Mouse (Mus musculus): Measurements from ENCODE around the gene Ppp2r5d. TPM values are rescaled to one million over a fixed set of nuclear protein-coding genes. Genes with fewer than 3 reads are reported as not detected.

Ppp2r5d gene
- polyA plus RNA-seq, 1 experiment from 2014 or later, result 72.8 TPM

GRCm38 (mm10) chr17:46735287-46735686 is 30.4 kb upstream of the Ppp2r5d start:
- H3K36me3 ChIP-seq, result no peaks in the 10 kb centered on the region; the same call in 1 of the 2 replicates
- H3K9ac ChIP-seq, result no peak overlapping the region
- H3K4me2 ChIP-seq, result no peak overlapping the region
- no peak overlapping the region for H3K27ac ChIP-seq
- H3K27me3 ChIP-seq (replicated peaks), result no peaks in the 10 kb centered on the region
- WGBS, result 86% methylated on average over 7 of the region's 7 CpGs
- no peaks in the 10 kb centered on the region for H3K4me1 ChIP-seq
- H3K4me3 ChIP-seq (replicated peaks), result no peak overlapping the region
- ATAC-seq (ENCODE audit: insufficient read depth, low FRiP score, low read depth), result peak; percentile 67; the same call in 1 of the 2 replicates
- no peaks in the 10 kb centered on the region for H3K9me3 ChIP-seq

DNA sequence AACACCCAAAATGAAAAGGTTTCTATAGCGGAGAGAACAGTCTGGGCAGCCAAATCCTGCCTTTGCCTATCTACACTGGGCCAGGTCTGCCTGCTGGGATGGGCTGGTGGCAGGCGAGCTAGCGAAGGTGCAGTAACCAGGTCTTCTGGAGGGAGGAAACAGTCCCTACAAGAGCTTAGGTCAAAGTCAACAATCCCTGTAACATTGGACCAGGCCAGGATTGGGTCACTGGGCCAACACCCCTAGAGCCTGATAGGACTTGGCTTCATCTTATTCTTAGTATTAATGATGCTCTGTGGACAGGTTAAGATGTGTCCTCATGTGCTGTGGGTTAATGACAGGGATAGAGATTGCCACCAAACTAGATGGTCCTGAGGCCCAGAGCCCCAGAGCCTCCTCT is 29.1 kb upstream of the Ppp2r5d start:
- 91% methylated on average over 3 of the region's 3 CpGs for WGBS
- no peaks in the 10 kb centered on the region for H3K9me3 ChIP-seq
- no peak overlapping the region for H3K4me3 ChIP-seq (replicated peaks)
- no peak overlapping the region for H3K4me2 ChIP-seq
- no peak overlapping the region for H3K27ac ChIP-seq
- no peaks in the 10 kb centered on the region; the same call in 1 of the 2 replicates for H3K36me3 ChIP-seq
- H3K4me1 ChIP-seq, result 0 out of 2 replicates have a peak, but pooled peaks cover 4% of the 10 kb centered on the region
- no peak for ATAC-seq (ENCODE audit: insufficient read depth, low FRiP score, low read depth)
- no peak overlapping the region for H3K9ac ChIP-seq
- no peaks in the 10 kb centered on the region for H3K27me3 ChIP-seq (replicated peaks)

DNA sequence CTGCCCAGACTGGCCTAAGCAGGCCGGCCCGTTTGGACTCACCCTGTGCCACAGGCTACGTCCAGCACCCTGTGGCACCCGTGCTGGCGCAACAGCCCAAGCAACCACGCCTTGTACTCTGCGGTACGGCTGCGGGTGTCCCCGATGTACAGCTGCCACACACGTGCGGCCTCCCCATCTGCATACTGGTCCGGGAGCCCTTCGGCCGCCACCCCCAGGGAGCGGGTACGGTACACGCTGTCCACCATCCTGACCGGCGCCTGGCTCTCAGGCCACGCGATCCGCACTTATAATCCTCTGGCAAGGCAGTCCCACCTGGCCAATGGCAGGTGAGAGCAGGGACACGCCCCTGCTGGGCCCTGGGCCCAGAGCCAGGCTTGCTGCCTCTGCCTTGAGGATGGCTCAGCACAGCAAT is 24.0 kb upstream of the Ppp2r5d start, which contains the start of gene Gnmt:
TSS of gene Gnmt (minus strand) at position 265 of the 415 bp plus-strand sequence.
- Histone ChIP-seq H3K27ac (no peak within 1 kb of the TSS), H3K9me3 (no peaks in the 10 kb centered on the region), H3K36me3 (no peaks in the 10 kb centered on the region; the same call in 1 of the 2 replicates), H3K27me3 (replicated peaks) (no peaks in the 10 kb centered on the region), H3K4me2 (peak within 1 kb of the TSS; percentile 57), H3K9ac (no peak within 1 kb of the TSS), H3K4me1 (0 out of 2 replicates have a peak, but pooled peaks cover 4% of the 10 kb centered on the region), H3K4me3 (replicated peaks) (peak within 1 kb of the TSS; percentile 33)
- ATAC-seq (ENCODE audit: insufficient read depth, low FRiP score, low read depth), result peak; percentile 65; the same call in 1 of the 2 replicates
- WGBS, result 15% methylated on average over 24 of the region's 24 CpGs

- H3K4me2 ChIP-seq, result peak overlapping the region; percentile 57
- peak overlapping the region; percentile 33 for H3K4me3 ChIP-seq (replicated peaks)
- H3K27me3 ChIP-seq (replicated peaks), result no peaks in the 10 kb centered on the region
- ATAC-seq (ENCODE audit: insufficient read depth, low FRiP score, low read depth), result 0 out of 2 replicates have a peak, but pooled peaks have one; percentile 2
- H3K9me3 ChIP-seq, result no peaks in the 10 kb centered on the region
- no peak overlapping the region for H3K9ac ChIP-seq
- H3K36me3 ChIP-seq, result no peaks in the 10 kb centered on the region; the same call in 1 of the 2 replicates
- H3K4me1 ChIP-seq, result 0 out of 2 replicates have a peak, but pooled peaks cover 4% of the 10 kb centered on the region
- WGBS, result 39% methylated on average over 11 of the region's 11 CpGs
- H3K27ac ChIP-seq, result no peak overlapping the region
Observed at GRCm38 (mm10) chr17:46728496-46728895, 23.6 kb upstream of the Ppp2r5d start.

DNA sequence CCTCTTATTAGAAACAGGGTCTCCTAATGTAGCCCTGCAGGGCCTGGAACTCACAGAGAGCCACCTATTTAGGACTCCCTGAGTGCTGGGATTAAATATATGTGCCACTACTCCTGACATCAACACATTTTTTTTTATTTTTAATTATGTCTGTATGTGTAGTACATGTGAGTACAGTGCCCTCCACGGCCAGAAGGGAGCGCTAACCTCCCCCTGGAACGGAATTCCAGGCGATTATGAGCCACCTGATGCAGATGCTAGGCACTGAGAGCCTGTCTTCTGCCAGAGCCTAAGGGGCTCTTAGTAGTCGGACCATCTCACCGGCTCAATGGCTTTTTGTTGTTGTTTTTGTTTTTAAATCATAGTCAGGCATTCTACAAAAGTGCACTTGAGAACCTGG is 23.1 kb upstream of the Ppp2r5d start:
- 39% methylated on average over 6 of the region's 6 CpGs for WGBS
- Histone ChIP-seq H3K4me3 (replicated peaks) (no peak overlapping the region), H3K27me3 (replicated peaks) (no peaks in the 10 kb centered on the region), H3K9ac (no peak overlapping the region), H3K9me3 (no peaks in the 10 kb centered on the region), H3K27ac (no peak overlapping the region), H3K36me3 (no peaks in the 10 kb centered on the region; the same call in 1 of the 2 replicates), H3K4me1 (0 out of 2 replicates have a peak, but pooled peaks cover 4% of the 10 kb centered on the region), H3K4me2 (no peak overlapping the region)
- ATAC-seq (ENCODE audit: insufficient read depth, low FRiP score, low read depth), result no peak

GRCm38 (mm10) chr17:46727271-46727670 is 22.4 kb upstream of the Ppp2r5d start:
- ATAC-seq (ENCODE audit: insufficient read depth, low FRiP score, low read depth), result no peak
- Histone ChIP-seq H3K27ac (no peak overlapping the region), H3K4me3 (replicated peaks) (no peak overlapping the region), H3K36me3 (peaks cover 2% of the 10 kb centered on the region; the same call in 1 of the 2 replicates), H3K9ac (no peak overlapping the region), H3K4me2 (no peak overlapping the region), H3K27me3 (replicated peaks) (no peaks in the 10 kb centered on the region), H3K4me1 (0 out of 2 replicates have a peak, but pooled peaks cover 4% of the 10 kb centered on the region), H3K9me3 (no peaks in the 10 kb centered on the region)
- WGBS, result 91% methylated on average over 11 of the region's 11 CpGs

DNA sequence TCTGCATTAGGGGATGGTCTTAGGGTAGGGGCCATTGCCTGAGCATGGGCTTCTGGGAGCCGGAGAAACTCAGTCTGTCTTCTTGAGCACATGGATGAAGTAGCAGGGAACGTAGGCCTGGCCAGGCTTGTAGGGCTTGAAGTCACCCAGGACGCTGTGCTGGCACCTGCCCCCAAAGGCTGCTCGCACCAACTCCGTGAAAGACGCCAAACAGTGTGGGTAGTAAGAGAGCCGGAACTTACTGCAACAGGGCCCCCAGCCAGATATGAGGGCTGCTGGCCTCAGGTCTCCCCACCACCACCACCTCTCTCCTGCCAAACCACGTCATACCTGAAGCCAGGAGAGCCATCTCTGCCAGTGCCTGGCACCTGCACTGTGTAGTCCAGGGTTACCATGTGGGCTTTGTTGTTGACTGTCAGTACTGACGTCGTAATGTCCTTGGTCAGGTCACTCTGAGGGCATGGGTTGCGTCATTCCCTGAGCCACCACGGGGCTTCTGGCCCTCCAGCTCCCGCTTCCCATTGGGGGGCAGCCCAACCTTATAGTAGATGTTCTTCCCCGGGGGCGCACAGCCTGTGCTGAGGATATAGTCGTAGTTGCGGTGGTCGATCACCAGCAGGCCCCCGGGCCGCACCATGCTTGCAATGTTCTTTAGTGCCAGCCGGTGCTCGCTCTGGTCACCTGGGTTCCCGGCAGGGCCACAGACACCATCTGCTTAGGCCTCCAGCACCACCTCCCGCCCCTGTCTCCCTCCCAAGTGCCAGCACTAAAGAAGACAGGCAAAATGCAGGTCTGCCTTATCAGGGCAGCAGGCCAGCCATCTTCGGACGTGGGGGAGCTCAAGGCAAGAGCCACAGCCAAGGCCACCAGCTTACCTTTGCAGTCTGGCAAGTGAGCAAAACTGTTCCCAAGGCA is 21.1 kb upstream of the Ppp2r5d start:
- ATAC-seq (ENCODE audit: insufficient read depth, low FRiP score, low read depth), result no peak
- Histone ChIP-seq H3K27ac (no peak overlapping the region), H3K27me3 (replicated peaks) (no peaks in the 10 kb centered on the region), H3K4me3 (replicated peaks) (no peak overlapping the region), H3K4me2 (no peak overlapping the region), H3K9me3 (no peaks in the 10 kb centered on the region), H3K36me3 (peaks cover 7% of the 10 kb centered on the region; the same call in 1 of the 2 replicates), H3K9ac (no peak overlapping the region), H3K4me1 (0 out of 2 replicates have a peak, but pooled peaks cover 4% of the 10 kb centered on the region)
- WGBS, result 90% methylated on average over 26 of the region's 26 CpGs

DNA sequence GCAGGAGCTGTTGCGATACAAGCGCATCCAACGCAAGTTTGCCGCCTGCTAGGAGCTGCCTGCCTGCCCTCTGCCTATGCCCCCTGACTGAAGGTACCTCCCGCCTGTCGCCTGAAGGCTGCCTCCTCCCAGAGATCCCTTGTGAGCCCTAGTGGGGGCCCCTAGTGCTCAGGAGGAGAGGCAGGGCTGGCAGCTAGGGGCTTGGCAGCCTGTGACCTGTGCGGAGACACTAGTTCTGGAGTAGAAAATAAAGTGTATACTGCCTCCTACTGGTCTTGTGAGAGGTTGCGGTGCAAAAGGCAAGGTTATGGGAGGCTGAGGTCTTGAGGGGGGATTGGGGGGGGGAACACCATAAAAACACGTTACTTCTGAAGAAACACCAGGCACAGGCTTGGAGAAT is 20.4 kb upstream of the Ppp2r5d start:
- Histone ChIP-seq H3K9ac (no peak overlapping the region), H3K4me2 (no peak overlapping the region), H3K4me3 (replicated peaks) (no peak overlapping the region), H3K27me3 (replicated peaks) (no peaks in the 10 kb centered on the region), H3K36me3 (peaks cover 11% of the 10 kb centered on the region; the same call in 1 of the 2 replicates), H3K9me3 (no peaks in the 10 kb centered on the region), H3K27ac (no peak overlapping the region), H3K4me1 (0 out of 2 replicates have a peak, but pooled peaks cover 4% of the 10 kb centered on the region)
- no peak for ATAC-seq (ENCODE audit: insufficient read depth, low FRiP score, low read depth)
- 61% methylated on average over 9 of the region's 9 CpGs for WGBS

GRCm38 (mm10) chr17:46724477-46725084 is 19.7 kb upstream of the Ppp2r5d start:
- Histone ChIP-seq H3K9ac (no peak overlapping the region), H3K27ac (no peak overlapping the region), H3K27me3 (replicated peaks) (no peaks in the 10 kb centered on the region), H3K36me3 (peaks cover 13% of the 10 kb centered on the region; the same call in 1 of the 2 replicates), H3K4me2 (no peak overlapping the region), H3K9me3 (no peaks in the 10 kb centered on the region), H3K4me3 (replicated peaks) (no peak overlapping the region), H3K4me1 (0 out of 2 replicates have a peak, but pooled peaks cover 4% of the 10 kb centered on the region)
- no peak for ATAC-seq (ENCODE audit: insufficient read depth, low FRiP score, low read depth)
- WGBS, result 77% methylated on average over 19 of the region's 20 CpGs

DNA sequence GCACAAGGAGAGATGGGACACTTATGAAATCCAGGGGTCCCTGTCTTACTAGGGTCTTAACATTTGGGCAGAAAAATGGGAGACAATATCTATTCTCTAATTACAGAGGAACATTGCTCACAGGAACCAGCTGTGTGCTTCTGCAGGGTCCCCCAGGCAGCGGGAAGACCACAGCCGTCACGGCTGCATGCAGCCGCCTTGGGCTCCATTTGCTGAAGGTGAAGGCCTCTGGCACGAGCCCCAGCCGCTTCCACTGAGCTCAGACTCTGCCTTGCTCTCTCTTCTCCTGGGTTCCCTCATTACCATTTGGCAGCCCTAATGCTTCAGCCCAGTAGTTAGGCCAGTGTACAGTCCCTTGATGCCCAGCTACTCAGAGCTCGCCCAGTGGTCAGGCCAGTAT is 16.2 kb upstream of the Ppp2r5d start:
- Histone ChIP-seq H3K27me3 (replicated peaks) (no peaks in the 10 kb centered on the region), H3K36me3 (peaks cover 18% of the 10 kb centered on the region; the same call in 1 of the 2 replicates), H3K9me3 (no peaks in the 10 kb centered on the region), H3K4me1 (no peaks in the 10 kb centered on the region), H3K27ac (no peak overlapping the region), H3K4me3 (replicated peaks) (no peak overlapping the region), H3K9ac (no peak overlapping the region), H3K4me2 (no peak overlapping the region)
- WGBS, result 90% methylated on average over 7 of the region's 7 CpGs
- no peak for ATAC-seq (ENCODE audit: insufficient read depth, low FRiP score, low read depth)

GRCm38 (mm10) chr17:46714756-46715481 is 10.0 kb upstream of the Ppp2r5d start:
- Histone ChIP-seq H3K9me3 (no peaks in the 10 kb centered on the region), H3K4me1 (peaks cover 13% of the 10 kb centered on the region), H3K4me2 (no peak overlapping the region), H3K9ac (no peak overlapping the region), H3K27ac (no peak overlapping the region), H3K27me3 (replicated peaks) (no peaks in the 10 kb centered on the region), H3K36me3 (peaks cover 14% of the 10 kb centered on the region), H3K4me3 (replicated peaks) (no peak overlapping the region)
- WGBS, result 94% methylated on average over 11 of the region's 11 CpGs
- ATAC-seq (ENCODE audit: insufficient read depth, low FRiP score, low read depth), result no peak
